Mouse (Mus musculus) erythroblast, adult 5-6 weeks (primary cell): ENCODE measurements around the gene Bmp10. TPM values are rescaled to one million over a fixed set of nuclear protein-coding genes. Genes with fewer than 3 reads are reported as not detected.
A peak's percentile ranks its signal among the peaks of the same experiment; 100 is the strongest.

Experiments used
- ATAC-seq: replicated peaks from 2 replicates; pipeline ENCODE4 v1.8.0; 2016; ENCODE audit warnings: moderate number of reproducible peaks, mild to moderate bottlenecking, moderate TSS enrichment, inconsistent platforms; ENCODE audit not compliant: poor library complexity, low FRiP score, severe bottlenecking
- total RNA-seq, 2 experiments: library from RNA; stranded (forward) in 1 of 2; stranded (reverse) in 1 of 2; fragments of 150-400 nt in 1 of 2; fragments of 200-764, 138-1000 nt in 1 of 2; gene quantifications; 2 replicates each; pipeline versions ENCODE4 v1.2.3 to v1.2.4; 2015 to 2017; ENCODE audit warnings: low replicate concordance in 2 of 2

Bmp10 gene
- not detected in 2 replicates for total RNA-seq (2015; ENCODE audit: low replicate concordance)
- not detected in 2 replicates for total RNA-seq (2017; ENCODE audit: low replicate concordance)

DNA sequence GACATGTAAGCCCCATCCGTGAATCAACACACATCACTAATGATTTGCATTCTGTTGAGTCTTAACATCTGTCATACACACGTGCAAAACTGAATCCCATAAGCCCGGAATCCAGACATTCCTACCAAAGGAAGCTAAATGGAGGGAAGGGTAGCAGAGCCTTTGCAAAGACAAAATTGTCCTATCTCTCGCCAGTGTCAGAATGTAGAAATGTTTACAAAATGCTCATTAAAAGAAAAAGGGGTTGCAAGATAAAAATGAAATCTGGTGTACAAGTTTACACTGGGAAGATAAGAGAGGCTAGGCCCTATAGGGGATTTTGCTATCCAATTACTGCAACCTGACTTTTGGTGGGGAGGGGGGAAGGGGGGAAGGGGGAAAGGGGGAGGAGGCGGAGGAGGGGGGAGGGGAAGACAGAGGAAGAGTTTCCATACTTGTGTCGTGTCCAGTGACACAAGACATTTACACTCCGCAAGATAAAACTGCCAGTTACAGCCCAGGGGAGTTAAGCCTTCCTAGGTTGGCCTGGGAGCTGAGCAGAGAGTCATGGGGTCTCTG lies at the start of gene Bmp10:
Gene Bmp10, plus strand, starts transcription at position 508 of the 558 bp plus-strand sequence.
- no peak for ATAC-seq

DNA sequence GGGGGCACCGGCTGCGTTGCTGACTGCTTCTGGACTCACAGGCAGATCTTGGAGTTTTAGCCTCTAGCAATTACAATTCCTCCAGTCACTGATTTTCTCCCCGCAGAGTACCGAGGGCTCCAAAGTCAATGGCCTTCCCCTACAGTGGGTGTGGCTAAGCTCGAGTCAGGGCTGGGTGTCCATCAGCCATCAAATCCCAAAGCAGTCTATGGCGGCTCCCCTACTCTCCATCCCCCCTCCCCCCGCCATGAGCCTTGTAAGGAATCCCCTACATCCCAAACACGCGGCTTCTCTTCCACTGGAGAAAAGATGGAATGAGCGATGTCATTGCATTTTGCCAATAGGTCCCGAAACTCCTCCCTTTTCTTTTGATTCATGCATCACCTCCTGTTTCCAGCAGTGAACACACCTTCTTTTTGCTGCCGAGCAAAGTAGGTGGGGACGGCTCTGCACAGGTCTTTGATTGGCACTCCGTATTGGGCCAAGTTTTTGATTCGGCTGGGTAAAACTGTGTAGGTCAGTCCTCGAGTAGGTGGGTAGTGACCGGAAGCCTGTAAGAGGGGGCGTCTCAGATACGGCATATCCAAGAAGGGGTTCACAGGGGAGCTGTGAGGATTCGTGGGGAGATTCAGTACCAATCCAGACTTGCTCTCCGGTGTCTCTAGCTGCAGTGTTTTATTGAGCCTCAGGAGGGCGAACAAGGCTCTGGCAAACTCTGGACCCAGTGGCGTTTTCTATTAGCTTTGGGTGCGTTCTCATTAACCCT lies 44.7 kb upstream of the Bmp10 start:
- no peak for ATAC-seq

DNA sequence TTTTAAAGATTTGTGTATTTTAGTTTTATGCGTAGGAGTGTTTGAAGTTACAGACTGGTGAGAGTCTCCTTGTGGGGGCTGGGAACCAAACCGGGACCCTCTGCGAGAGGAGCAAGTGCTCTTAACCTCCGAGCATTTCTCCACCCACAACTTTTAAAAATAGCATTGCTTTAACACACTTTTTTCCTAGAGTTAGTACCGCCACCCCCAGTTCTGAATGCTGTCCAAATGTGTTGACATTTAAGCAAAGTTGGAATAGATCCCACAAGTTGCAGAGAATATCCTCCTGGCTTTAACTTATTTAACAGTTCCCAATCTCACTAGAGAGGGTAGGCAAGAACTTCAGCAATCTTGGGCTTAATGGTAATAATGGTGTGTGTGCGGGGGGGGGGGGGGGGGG lies 44.0 kb upstream of the Bmp10 start:
- ATAC-seq = no peak

DNA sequence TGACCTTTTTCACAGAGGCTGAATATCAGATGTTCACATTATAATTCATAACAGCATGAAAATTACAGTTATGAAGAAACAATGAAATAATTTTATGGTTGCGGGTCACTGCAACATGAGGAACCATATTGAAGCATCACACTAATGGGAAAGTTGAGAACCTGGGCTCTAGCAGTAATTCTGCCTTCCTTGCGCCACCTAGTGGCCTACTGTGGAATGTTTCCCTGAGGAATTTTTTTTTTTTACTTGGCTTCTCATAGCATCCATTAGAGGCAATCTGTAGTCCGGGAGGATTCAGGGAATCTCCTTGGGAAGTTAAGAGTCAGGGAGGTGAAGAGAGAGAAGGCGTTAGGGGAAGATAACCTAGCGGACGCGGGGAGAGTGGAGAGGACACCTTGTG lies 42.6 kb upstream of the Bmp10 start:
- peak; percentile 78; the same call in 1 of the 2 replicates for ATAC-seq

DNA sequence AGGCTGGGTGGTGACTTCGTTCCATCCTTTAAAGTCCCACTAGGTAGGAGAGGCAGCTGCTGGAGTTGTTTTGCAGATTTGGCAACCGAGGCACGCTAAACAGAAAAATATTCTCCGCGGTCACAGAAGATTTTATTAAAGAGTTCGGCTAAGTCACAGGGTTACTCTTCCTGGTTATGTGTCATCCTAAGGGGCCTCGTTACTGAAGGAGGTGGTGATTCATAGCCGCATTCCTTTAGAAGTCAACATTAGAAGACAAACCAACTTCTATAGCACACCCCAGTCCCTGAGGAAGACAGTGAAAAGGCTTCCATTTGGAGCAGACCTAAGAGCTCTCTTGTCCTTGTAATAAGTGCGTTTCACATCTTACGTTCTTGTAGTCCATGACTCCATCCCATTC lies 42.1 kb upstream of the Bmp10 start:
- no peak for ATAC-seq

DNA sequence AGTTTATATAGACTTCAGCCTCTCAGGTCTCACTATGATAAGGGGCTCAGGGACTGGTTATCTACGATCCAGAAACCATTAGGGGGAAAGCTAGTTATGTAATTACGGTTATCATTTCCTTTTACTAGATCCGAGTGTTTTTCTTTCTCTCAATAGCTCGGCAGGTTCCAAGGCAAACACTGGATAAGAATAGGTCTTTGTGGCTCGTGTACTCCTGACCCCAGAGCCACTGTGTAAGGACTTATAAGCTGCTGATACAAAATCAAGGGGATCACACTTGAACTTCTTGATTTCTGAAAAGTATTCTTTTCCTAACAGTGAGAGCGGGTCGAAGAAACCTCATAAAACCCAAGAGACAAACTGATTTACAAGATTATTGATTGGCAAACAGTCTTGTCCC lies 39.9 kb upstream of the Bmp10 start, which contains the start of gene Gkn3:
Gene Gkn3, minus strand, starts transcription at position 59 of the 400 bp plus-strand sequence.
- ATAC-seq = no peak

DNA sequence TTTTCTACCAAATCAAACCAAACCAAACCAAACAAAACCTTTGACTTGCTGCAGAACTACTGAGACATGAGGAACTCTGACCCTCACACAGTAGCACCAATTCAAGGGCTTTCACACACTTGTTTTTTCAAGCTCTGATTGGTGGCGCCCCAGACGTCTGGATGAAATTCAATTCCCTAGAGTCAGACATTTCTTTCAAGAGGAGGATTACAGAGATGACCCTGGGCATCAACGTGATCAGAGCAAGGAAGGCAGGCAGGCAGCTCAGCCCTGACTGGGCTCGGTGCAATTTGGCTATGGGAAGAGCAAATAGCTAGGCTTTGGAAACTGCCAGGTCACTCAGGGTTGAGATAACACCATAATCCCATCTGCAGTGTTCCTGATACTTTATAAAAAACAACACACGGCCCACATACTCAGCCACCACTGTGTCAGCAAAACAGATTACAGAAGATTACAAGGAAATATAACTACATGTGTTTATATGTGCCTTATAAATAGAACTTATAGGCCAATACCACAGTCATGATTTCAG lies 39.3 kb upstream of the Bmp10 start:
- ATAC-seq = no peak

DNA sequence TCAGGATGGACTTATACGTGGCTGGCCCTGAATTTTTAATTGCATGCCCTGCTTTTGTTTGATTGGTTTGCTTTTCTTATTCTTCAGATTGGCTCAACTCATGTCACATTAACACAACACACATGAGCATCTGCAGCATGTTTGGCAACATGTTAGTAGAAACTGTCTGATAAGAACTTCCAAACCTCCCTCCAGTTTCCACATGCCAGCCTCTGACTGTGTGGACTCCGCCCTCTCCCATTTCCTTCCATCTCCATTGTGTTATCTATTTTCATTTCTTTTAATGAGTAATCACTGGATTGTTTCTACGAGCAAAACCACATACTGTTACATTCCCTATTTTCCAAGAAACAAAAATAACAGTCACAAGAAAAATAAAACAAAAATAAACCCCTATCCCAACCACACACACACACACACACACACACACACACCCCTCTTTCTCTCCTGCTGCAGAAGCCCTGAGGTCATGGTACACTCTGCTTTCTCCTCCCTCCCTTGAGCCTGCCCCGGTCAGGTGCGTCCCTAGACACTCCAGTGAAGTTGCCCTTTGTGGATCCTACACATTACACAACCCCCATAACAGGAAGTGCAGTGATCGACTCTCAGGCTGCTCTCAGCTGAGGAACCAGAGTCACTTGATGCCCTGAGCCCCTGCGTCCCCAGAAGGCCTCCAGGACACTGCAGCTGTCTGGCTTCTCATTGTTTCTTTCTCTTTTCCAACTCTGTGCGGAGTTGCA lies 35.2 kb upstream of the Bmp10 start:
- no peak for ATAC-seq

DNA sequence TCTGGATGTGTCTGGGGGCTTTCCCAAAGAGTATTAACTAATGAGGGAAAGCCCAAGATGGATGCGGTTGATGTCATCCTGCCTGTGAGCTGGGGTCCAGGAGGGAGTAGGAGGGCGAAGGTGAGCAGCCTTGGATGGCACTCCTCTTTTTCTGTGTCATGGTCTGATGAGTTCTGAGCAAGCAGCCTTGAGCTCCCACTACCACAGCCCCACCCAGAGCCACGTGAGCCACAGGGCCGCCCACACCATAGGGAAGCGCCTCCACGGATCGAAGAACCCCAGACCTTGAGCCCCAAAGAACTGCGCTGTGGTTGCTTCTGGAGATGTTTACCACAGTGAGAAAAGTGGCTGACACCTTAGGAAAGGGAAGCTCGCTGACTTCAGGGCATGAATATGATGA lies 34.0 kb upstream of the Bmp10 start:
- no peak for ATAC-seq

DNA sequence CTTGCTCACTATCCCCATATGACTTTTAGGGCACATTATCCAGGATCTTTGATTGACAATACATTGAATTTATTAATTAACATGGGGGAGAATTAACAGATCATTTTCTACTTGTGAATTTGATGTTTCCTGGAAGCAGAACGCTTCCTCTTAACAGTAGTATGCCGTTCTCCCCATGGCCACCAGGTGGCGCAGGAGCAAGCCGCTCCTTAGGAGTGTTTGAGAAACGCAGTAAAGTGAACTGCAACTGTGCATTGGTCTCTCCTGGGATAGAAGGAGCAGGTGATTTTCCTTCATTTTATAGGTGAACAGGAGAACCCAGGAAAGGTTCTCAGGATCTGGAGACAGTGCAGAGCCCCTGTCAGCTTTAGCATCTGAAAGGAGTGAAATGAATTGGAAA lies 29.7 kb upstream of the Bmp10 start:
- peak; percentile 80 for ATAC-seq

DNA sequence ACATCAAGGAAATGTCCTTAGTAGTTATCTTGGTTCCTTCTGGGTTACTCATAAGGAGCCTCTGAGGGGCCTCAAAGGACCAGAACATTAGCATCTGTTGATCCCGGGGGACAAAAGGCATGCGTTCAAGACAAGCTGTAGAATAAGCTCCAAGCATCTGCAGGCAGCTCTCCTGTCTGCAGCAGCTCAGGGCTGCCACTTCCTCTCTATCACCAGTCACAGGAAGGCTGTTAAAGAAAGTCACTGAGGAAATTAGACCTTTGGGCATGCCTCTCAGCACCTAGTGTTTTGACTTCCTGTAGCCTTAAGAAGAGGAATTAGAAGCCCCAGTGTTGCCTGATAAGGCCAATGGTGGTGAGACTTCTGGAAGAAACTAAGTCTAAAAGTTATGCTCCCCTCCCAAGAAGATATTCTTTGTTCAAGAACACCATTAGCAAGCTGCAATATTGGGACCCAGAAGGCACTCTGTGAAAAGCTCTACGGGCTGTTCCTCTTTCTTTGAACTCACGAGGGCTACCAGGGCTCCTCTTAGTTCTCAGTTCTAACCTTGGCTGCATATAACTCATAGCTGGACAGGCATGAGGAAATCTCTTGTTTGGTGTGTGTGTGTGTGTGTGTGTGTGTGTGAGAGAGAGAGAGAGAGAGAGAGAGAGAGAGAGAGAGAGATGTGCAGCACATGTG lies 28.8 kb upstream of the Bmp10 start:
- no peak for ATAC-seq

DNA sequence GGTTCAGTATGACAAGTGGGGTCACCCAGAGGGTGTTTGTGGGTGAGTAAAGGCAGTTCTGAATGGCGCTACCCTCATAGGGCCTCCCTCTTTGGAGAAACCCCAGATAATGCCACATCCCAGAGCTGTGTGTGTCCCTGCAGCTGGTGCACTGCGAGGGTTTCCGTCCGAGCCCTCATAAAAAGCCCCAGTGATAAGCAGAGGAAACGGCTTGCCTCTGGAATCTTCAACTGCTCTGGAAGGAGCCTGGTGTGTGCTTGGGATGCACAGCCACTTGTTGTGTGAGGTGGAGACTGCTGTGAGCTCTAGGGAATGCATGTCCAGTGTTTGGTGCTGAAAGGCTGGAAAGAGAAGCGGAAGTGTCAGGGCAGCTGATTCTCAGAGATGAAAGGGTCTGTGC lies 27.3 kb upstream of the Bmp10 start:
- ATAC-seq = no peak

DNA sequence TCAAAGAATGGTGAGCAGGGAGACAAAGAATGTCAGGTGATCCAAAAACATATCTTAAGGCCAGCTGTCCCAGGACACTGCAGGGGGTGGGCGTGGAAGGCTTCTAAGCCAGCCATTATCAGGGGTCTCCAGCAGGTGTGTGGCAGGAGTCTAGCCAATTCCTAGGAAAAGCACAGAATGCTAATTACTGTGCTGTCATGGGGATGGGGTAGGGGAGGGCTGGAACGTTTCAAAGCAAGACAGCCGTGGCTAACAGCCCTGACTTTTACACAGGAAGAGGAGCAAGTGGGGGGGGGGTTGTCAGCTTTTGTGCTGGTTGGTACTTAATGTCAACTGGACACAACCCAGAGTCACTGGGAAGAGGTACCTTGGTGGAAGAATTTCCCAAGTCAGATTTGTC lies 16.8 kb upstream of the Bmp10 start:
- ATAC-seq = no peak

DNA sequence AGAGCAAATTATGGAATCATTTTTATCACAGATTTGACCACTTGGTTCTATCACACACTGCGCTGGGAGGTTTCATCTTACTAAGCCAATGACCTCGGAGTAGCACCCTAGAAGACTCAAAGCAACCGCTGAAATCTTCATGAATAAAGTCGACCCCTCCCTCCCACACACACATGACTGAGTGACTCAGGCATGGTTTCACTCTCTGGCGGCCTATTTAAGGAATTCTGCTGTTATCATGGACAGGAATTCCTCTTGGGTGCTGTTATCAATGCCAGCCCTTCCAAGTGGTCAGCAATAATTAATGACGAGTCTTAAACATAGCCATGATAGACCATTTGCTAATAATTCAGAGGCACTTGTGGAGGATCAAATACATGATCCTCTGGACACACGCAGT lies 6.5 kb upstream of the Bmp10 start:
- no peak for ATAC-seq

DNA sequence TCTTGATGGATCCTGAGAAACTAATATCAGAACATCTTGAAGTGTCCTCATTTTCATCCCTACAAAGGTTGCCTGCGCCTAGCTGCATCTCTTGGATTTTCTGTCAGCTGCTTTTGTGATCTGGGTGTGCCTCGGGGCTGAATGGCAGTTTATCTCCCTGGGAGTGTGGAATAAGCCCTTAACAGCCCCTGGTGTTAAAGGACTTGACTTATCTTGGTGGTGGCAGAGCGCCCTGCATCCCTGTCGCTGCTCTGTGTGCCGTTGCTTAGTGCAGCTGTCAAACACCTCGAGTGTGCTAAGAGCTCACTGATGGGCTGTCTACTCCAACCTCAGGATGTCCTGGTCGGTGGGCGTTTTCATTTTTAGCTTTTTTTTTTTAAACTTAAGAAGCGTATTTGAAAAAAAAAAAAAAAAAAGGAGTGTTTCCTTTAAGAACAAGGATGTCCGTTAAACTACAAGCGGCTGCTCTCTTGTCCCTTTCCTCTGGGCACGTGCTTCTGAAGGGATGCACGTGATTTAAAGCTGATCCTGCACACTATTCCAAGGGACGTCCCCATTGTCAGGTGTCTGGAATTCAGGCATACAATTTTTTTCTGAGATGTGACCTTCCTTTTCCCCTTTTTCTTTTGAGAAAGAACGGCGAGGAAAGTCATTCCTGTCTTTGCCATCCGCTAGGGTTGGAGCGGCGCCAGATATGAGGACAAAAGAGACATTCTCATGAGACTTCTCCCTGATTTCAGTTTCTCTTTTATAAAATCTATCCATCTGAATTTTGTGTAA lies 4.6 kb upstream of the Bmp10 start:
- ATAC-seq = no peak

DNA sequence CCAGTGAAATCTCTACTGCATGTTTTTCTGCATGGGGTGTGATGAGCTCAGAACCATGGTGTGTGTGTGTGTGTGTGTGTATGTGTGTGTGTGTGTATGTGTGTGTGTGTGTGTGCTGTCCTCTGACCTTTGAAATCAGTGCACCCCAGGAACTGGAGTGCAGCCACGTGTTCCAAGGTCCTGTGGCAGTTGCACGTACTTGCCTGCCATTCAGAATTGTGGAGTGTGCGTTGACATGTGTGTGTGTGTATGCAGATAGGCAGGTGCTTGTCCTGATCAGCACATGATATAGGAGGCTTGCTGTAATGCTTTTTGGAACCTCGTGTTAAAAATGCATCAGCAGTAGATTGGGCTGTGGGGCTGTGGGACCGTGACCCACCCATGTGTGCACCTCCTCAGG lies 1.8 kb upstream of the Bmp10 start:
- ATAC-seq = no peak

DNA sequence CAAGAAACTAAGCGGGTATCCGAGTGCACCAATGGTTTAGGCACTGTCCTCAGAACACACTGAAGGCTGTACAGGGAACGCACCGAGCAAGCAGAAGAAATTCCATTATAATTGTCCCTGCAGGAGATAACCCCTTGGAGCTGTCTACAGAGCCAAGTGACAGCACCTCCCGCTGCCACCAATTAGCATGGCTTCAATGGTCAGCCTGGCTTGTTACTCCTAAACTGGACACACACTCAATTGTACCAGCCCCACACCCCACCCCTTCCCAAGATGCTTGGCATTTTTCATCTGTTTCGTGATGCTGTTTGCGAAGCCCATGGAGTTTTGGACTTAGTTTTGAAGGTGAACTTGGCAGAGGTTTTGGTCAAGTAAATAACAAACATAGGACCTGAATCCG lies 1.2 kb upstream of the Bmp10 start:
- no peak for ATAC-seq

DNA sequence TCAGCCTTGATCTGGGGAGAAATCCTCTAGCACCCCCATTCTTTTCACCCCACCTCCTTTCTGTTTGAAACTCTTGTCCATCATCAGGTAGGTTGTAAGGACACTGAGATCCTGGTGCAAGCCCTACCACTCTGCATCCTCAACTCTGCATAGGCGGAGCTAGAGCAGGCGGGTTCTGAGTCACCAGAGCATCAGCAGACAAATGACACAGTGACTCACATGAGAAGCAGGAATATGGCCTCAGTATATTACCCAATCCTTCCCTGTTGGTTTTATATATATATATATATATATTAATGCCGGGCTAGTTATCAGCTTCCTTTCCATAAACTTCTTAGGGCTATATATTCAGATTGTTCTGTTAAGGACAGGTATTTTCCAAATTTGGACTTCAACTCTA lies 7.0 kb downstream of the Bmp10 start:
- ATAC-seq = no peak

DNA sequence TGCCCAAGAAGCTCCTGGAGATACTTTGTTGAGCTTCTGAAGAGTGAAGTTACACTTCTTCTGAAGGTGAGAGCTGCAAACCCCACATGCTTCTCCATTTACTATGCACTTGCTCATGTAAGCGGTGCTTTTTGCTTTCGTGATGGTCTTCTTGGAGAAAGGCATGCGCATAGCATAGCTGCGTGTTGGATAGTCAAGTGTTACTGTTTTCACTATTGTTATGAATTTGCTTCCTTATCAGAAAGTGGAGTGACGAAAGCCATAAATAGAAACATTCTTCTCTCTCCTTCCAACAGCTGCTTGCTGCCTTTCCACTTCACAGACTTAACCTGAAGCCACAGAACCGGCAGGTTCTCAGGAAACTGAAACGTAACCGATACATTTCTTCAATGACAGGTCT lies 8.0 kb downstream of the Bmp10 start:
- no peak for ATAC-seq
